Mouse (Mus musculus): Measurements from ENCODE around the gene Inf2. TPM values are rescaled to one million over a fixed set of nuclear protein-coding genes. Genes with fewer than 3 reads are reported as not detected.
A peak's percentile ranks its signal among the peaks of the same experiment; 100 is the strongest.

Gene Inf2
- total and polyA plus RNA-seq, 3 experiments: 26.1 to 122 (median 55.7) TPM

GRCm38 (mm10) chr12:112593951-112594915, 5.6 kb downstream of the Inf2 start (continued):
- TF ChIP-seq MAZ (IDR thresholded peaks at IDR 0.05; ENCODE audit: low read depth, low read length) (peak; percentile 17), MEF2A (IDR thresholded peaks at IDR 0.05; ENCODE audit: extremely low read depth, insufficient replicate concordance, low read depth, low read length, poor library complexity, severe bottlenecking) (no peak), ZMIZ1 (IDR thresholded peaks at IDR 0.05; ENCODE audit: low read depth, low read length) (peak; percentile 48; the same call in 1 of the 2 replicates), TCF12 (IDR thresholded peaks at IDR 0.05; ENCODE audit: low read depth, low read length) (no peak; the same call in 1 of the 2 replicates), BHLHE40 (IDR thresholded peaks at IDR 0.05; ENCODE audit: borderline replicate concordance, low read depth, low read length) (peak; percentile 19; the same call in 1 of the 2 replicates), ZC3H11A (IDR thresholded peaks at IDR 0.05; ENCODE audit: low read depth, low read length) (no peak), USF1 (IDR thresholded peaks at IDR 0.05; ENCODE audit: low read depth, low read length) (peak; percentile 41; the same call in 1 of the 2 replicates), ELF1 (IDR thresholded peaks at IDR 0.05; ENCODE audit: low read depth, low read length) (peak; percentile 42; the same call in 1 of the 2 replicates)

GRCm38 (mm10) chr12:112594989-112595388, 6.4 kb downstream of the Inf2 start:
- H3K4me1 ChIP-seq (ENCODE audit: control insufficient read depth in 1 of 2, insufficient read depth in 2 of 2, low read length in 2 of 2): peaks cover 36 to 56% of the 10 kb centered on the region in 2 experiments
- H3K9ac ChIP-seq (ENCODE audit: control insufficient read depth, low read depth, low read length, poor library complexity, severe bottlenecking): peak overlapping the region; percentile 8
- peak overlapping the region; percentile 30 for H3K27ac ChIP-seq (ENCODE audit: control insufficient read depth, low read depth, low read length)
- H3K9me3 ChIP-seq (replicated peaks; ENCODE audit: insufficient read depth, low read length): no peaks in the 10 kb centered on the region
- peaks cover 1 to 39% of the 10 kb centered on the region in 2 experiments; a peak in 2 of 4 replicates for H3K36me3 ChIP-seq (ENCODE audit: control insufficient read depth in 1 of 2, insufficient read depth in 2 of 2, low read length in 2 of 2)
- no peaks in the 10 kb centered on the region for H3K27me3 ChIP-seq (ENCODE audit: control insufficient read depth in 1 of 2, insufficient read depth in 2 of 2, low read length in 2 of 2)
- peaks cover 34% of the 10 kb centered on the region for H3K79me2 ChIP-seq (ENCODE audit: control insufficient read depth, insufficient read depth, low read length, poor library complexity)
- DNase-seq (ENCODE audit: low read depth, low spot score): peak; percentile 73
- H3K4me3 ChIP-seq (ENCODE audit: control insufficient read depth in 1 of 2, insufficient read depth in 1 of 2, low read depth in 2 of 2, low read length in 2 of 2): no peak overlapping the region
- TF ChIP-seq BHLHE40 (IDR thresholded peaks at IDR 0.05; ENCODE audit: borderline replicate concordance, low read depth, low read length): peak; percentile 78
- TF ChIP-seq MAFK (IDR thresholded peaks at IDR 0.05; ENCODE audit: borderline replicate concordance, low read depth, low read length): 0 out of 2 replicates have a peak, but pooled peaks have one; percentile 9
- TF ChIP-seq TCF12 (IDR thresholded peaks at IDR 0.05; ENCODE audit: low read depth, low read length): peak; percentile 90
- TF ChIP-seq POLR2AphosphoS5 (IDR thresholded peaks at IDR 0.05; ENCODE audit: borderline replicate concordance, low read depth, low read length): no peak
- TF ChIP-seq ETS1 (IDR thresholded peaks at IDR 0.05; ENCODE audit: low read depth, low read length): peak; percentile 75
- TF ChIP-seq ZMIZ1 (IDR thresholded peaks at IDR 0.05; ENCODE audit: low read depth, low read length): no peak
- no peak for TF ChIP-seq ZNF384 (IDR thresholded peaks at IDR 0.05; ENCODE audit: low read depth, low read length)
- TF ChIP-seq MYC (IDR thresholded peaks at IDR 0.05; ENCODE audit: low read depth, low read length): no peak
- TF ChIP-seq CTCF (IDR thresholded peaks at IDR 0.05 in 2 of 3, conservative IDR thresholded peaks at IDR 0.05 in 1 of 3; ENCODE audit: control insufficient read depth in 1 of 3, insufficient read depth in 1 of 3, low read depth in 2 of 3, low read length in 3 of 3, poor library complexity in 1 of 3, severe bottlenecking in 1 of 3): no peak
- peak; percentile 16; the same call in 1 of the 2 replicates for TF ChIP-seq HCFC1 (IDR thresholded peaks at IDR 0.05; ENCODE audit: low read depth, low read length)
- no peak for TF ChIP-seq JUND (IDR thresholded peaks at IDR 0.05; ENCODE audit: low read depth, low read length)
- TF ChIP-seq ELF1 (IDR thresholded peaks at IDR 0.05; ENCODE audit: low read depth, low read length): peak; percentile 78
- TF ChIP-seq NELFE (IDR thresholded peaks at IDR 0.05; ENCODE audit: low read depth, low read length): peak; percentile 23; the same call in 1 of the 2 replicates
- TF ChIP-seq EP300 (IDR thresholded peaks at IDR 0.05; ENCODE audit: low read depth in 1 of 2, low read length in 2 of 2): peak; percentile 78 to 86
- TF ChIP-seq E2F4 (IDR thresholded peaks at IDR 0.05; ENCODE audit: borderline replicate concordance, low read depth, low read length): no peak
- TF ChIP-seq MEF2A (IDR thresholded peaks at IDR 0.05; ENCODE audit: extremely low read depth, insufficient replicate concordance, low read depth, low read length, poor library complexity, severe bottlenecking): no peak
- TF ChIP-seq GATA1 (IDR thresholded peaks at IDR 0.05; ENCODE audit: low read depth, low read length): peak; percentile 81
- TF ChIP-seq NRF1 (IDR thresholded peaks at IDR 0.05; ENCODE audit: insufficient read depth, low read depth, low read length, poor library complexity, severe bottlenecking): peak; percentile 32; the same call in 1 of the 2 replicates
- no peak for TF ChIP-seq UBTF (IDR thresholded peaks at IDR 0.05; ENCODE audit: borderline replicate concordance, insufficient read depth, low read depth, low read length)
- TF ChIP-seq POLR2A (IDR thresholded peaks at IDR 0.05; ENCODE audit: control insufficient read depth in 1 of 2, insufficient read depth in 1 of 2, low read depth in 1 of 2, low read length in 2 of 2, poor library complexity in 1 of 2): no peak
- no peak for TF ChIP-seq SMC3 (IDR thresholded peaks at IDR 0.05; ENCODE audit: low read depth, low read length)
- TF ChIP-seq GABPA (IDR thresholded peaks at IDR 0.05; ENCODE audit: low read depth, low read length): peak; percentile 37; the same call in 1 of the 2 replicates
- no peak for TF ChIP-seq ZC3H11A (IDR thresholded peaks at IDR 0.05; ENCODE audit: low read depth, low read length)
- no peak for TF ChIP-seq RAD21 (IDR thresholded peaks at IDR 0.05; ENCODE audit: low read depth, low read length)
- peak; percentile 75 for TF ChIP-seq SIN3A (IDR thresholded peaks at IDR 0.05; ENCODE audit: low read length)
- TF ChIP-seq MXI1 (IDR thresholded peaks at IDR 0.05; ENCODE audit: low read depth, low read length): peak; percentile 35; the same call in 1 of the 2 replicates
- peak; percentile 75; the same call in 1 of the 2 replicates for TF ChIP-seq RCOR1 (IDR thresholded peaks at IDR 0.05; ENCODE audit: low read depth, low read length)
- TF ChIP-seq CHD1 (IDR thresholded peaks at IDR 0.05; ENCODE audit: low read depth, low read length): no peak

Data from MEL (cell line).